Mouse (Mus musculus) cerebellum, adult 18-20 months (tissue): ENCODE data around the gene Foxn3.

Experiments used
- DNase-seq, 2 experiments: peaks; one replicate each; pipeline ENCODE4 v3.0.0; 2021

The Foxn3 gene

GRCm38 (mm10) chr12:99244673-99245072, 318.7 kb downstream of the Foxn3 start:
- peak in 1 of 2 experiments; percentile 41 for DNase-seq

GRCm38 (mm10) chr12:99244264-99244663, 319.1 kb downstream of the Foxn3 start:
- DNase-seq: no peak

DNA sequence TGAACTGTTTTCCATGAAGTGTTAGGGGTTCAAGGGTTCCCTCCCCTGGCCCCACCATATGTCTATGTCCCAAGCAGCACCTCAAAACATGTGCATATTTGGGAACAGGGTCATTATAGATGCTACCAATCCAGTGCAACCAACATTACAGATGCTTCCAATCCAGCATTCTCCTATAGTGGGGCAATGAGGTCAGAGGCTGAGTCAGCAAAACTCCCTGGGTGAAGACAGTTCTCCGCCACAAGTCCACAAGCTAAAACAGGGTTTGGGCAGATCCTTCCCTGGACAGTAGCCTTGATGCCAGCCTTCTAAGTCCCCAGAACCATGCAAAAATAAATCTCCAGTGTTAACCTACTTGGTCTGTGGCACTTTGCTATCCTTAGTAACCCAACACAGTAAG, 320.1 kb downstream of the Foxn3 start:
- no peak for DNase-seq

DNA sequence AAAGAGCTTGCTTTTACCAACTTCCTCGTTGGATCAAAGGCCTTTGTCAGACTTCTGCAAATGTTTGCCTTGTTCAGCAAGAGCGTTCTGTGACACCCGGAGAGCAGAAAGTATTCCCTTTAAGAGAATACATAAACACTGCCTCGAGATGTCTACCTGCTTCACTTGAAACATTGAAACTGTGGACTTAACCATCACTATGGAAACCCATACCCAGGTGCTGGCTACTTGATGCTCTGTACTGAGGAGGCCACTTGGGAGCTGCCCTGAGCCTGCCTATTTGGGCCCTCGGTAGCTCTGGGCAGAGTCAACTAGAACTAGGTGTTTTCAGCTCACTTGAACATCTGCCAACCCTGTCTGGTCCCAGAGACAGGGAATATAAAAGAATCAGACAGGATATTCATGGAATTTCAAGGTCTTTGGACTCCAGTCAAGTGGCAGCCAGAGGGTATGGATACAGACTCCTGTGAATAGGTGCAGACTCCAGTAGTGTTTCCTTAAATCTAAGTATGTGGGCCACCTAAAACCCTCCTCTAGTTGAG, 323.1 kb downstream of the Foxn3 start:
- DNase-seq: peak in 1 of 2 experiments; percentile 36

DNA sequence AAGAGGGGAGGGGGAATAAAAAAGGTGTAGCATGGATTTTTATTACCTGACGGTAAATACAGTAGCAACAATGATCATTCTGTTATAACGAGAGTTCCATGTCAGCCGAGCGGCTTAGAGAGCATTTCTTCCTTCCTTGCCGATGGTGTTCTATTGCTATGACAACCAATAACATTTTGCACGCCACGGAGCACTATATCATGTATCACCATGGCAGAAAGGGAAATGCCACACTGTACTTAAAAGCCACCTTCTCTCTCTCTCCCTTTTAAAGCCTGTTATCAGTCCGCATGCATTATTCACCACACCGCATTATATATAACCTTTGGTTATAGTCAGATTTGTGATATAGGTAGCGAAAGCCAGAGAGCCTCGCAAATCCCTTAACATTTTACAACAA, 323.6 kb downstream of the Foxn3 start:
- DNase-seq: no peak

DNA sequence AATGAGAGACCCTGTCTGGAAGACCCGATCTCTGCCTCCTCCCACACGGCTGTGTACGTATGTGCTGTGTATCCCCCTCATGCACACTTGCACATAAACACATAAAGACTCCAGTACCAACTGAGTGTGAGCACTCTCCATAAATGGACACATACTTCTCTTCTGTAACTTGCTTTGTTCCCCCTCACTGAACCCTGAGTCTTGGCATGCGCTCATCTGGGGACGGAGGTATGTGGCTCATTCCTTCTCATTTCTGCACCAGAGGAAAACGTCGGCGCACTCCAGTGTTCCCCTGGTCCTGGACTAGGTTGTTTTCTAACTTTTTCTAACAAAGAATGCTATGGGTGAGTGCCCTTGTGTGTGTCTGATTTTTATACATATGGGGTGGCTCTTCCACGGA, 325.9 kb downstream of the Foxn3 start:
- no peak for DNase-seq

GRCm38 (mm10) chr12:99234346-99234745, 329.0 kb downstream of the Foxn3 start:
- no peak for DNase-seq

DNA sequence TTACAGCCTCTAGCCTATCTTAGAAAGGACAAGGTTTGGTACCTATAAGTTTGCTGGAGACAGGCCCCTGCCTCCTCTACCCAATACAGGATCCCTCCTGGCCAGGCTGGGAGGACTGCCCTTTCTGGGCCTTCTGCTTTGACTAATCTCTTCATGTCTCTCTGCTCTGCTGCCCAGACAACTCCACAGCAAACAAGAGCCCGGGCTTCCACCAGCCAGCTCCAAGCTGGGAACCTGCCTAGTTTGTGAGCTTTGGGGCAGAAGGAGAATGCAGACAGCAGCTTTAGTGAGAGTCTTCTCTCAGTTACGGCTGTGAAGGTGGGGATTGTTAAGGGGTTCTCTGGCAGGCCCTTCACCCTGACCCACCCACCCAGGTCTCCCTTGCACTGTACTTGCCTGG, 330.0 kb downstream of the Foxn3 start:
- peak; percentile 55 to 65 for DNase-seq

DNA sequence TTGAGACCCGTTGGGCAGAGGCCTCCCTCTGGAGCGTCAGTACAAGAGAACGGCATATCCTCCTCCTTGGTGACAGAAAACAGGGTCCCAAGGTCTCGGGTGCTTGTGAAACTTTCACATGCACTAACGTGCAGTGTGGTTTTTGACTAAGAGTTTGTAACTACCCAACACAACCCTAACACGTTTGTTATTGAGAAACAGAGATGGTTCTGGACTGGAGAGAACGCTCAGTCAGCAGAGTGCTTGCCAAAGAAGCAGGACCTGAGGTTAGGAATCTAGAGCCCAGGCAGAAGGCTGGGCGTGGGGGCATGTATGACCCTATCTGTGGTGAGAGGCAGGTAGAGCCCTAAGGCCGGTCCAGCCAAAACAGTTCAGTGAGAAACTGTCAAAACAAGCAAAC, 330.9 kb downstream of the Foxn3 start:
- DNase-seq: no peak

DNA sequence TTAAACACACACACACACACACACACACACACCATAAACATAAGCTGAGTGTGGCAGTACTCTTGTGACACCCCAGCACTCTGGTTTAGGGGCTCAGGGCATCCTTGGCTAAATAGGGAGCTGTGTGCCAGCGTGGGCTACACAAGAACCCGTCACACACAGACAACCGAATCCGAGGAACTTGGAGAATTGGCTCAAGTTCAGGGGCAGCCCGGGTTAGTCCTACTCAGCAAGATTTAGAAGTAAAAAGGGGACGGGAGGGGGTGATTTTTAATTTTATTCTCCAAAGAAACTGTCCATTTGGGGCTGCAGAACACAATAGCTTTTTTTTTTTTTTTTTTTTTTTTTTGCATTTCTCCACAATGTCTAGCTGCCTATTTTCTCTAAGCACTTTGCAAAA, 332.1 kb downstream of the Foxn3 start:
- DNase-seq: peak in 1 of 2 experiments; percentile 31

- DNase-seq: peak; percentile 45 to 50
Measured at GRCm38 (mm10) chr12:99230783-99231048, 332.7 kb downstream of the Foxn3 start.

DNA sequence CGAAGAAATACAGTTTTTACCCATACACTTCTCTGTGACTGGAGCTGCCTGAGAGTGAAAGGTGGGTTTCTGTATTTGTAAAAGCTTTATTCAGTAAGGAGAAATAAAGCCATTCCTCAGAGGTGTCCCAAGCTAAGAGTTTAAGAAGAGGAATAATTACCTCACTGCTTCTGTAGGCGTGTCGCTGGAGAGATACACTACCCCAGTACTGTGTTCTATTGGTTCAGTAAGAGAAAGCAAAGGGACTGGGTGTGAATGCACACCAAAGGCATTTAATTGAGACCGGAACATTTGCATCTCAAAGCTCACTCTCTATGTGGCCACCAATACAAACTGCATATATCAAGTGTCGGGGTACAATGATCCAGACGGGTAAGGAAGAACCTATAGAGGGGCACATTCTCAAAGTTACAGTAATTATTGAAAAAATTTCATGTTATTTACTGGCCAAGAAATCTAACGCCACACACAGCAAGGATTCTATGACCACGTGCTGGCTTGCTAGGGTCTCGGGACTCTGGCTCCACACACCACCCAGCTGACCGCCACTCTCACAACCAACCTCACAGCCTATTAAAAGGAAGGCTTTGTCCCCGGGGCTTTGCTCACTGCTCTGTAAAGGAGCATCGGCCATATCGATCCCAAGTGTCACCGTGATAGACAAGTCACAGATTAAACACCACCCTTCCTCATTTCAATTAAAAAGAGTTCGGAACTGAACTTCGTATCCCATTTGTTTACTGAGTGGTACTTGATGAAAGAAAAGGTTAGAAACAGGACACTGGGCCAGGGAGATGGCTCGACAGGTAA, 333.2 kb downstream of the Foxn3 start:
- DNase-seq: no peak

- peak in 1 of 2 experiments; percentile 45 for DNase-seq
Measured at GRCm38 (mm10) chr12:99227313-99227952, 335.9 kb downstream of the Foxn3 start.

- no peak for DNase-seq
Measured at GRCm38 (mm10) chr12:99224863-99225603, 338.3 kb downstream of the Foxn3 start.

GRCm38 (mm10) chr12:99221087-99221846, 342.1 kb downstream of the Foxn3 start:
- DNase-seq: no peak

- no peak for DNase-seq
Measured at GRCm38 (mm10) chr12:99220333-99220732, 343.0 kb downstream of the Foxn3 start.

DNA sequence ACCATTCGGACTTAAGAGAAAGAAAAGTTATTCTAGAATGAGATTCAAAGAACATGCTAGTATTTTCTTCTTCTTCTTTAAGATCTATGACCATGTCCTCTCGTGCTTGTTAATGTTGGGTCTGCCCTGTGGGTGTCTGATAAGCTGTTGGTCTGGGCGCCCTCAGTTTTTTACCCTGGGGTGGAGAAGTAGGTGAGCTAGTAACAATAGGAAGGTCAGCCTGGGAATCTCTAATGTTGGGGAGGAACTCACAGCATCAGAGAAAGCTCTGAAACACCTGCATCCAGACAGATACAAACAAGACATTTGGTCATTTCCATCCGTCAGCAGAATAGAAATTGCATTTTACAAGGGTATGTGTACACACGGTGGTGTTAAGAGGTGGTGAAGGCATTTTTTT, 343.6 kb downstream of the Foxn3 start:
- no peak for DNase-seq

GRCm38 (mm10) chr12:99217145-99217698, 346.2 kb downstream of the Foxn3 start:
- no peak for DNase-seq

DNA sequence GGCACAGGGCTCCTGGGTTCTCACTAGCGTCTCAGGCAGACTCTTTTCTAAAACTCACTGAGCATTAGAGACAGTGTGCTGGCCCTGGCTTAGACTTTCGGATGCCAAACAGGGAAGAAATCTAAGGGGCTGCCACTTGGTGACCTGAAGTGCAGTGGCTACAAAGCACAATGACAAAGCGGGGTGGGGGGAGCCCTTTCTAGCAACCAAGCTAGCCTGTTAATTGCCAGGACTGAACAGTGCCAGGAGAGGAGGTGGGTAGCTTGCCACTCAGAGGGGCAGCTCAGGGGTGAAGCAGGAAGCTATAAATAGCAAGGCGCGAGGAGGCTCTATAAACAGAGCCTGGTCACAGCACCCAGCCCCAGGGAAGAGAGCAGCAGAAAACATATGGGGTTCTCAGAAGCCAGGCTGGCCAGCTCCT, 347.0 kb downstream of the Foxn3 start:
- DNase-seq: peak; percentile 70 to 74

DNA sequence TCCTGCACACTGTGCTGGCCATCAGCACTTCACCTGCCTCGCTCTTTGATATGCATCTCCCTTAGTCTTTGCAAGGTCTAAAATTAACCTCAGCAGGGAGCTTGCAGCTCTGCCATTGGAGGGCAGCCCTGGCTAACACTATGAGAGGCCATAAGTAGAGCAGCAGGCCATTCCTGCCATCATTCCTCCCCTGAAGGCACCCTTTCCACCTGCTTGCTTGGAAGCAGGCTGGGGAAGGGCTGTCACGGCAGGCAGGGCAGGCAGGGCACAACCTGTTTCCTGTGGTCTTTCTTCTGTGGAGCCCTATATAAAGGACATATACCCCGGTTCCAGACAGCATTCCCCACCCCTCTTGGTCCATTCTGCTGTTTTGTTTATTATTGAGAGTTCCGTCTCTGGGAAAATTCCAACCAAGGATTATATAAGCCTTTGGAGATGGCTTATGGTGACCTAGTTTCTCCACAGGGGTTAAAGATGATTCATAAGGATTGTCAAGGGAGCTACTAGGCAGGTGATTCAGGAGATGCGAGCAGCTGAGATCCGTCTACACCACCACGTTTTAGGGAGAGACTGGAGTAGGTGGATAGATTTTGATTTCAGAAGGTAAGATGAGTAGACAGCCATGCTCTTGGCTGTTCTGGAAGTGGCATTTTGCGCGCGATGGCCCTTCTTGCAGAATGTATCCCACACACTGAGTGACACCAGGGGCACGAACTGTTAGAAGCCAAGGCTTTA, 347.7 kb downstream of the Foxn3 start:
- DNase-seq: peak; percentile 88 to 95

- no peak for DNase-seq
Measured at GRCm38 (mm10) chr12:99214098-99214497, 349.3 kb downstream of the Foxn3 start.

DNA sequence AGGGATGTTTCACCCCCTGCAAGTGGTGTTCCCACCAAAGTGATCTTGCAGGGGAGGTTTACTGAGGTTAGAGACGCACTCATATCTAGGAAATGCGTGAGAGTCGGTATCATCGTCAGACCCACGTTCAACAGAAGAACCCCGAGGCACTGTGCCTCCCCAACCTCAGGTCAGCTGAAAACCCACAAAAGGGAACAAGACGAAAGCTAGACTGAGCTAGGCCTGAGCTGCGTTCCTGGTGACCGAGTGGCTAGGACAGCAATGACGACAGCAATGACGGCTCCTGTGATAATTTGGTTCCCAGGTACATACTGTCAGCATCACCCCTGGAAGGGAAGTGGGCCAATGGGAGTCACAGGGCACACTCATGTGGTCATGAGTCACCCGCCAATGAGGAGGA, 350.2 kb downstream of the Foxn3 start:
- DNase-seq: no peak
